Mouse (Mus musculus): ENCODE data around the gene Scoc. TPM values are rescaled to one million over a fixed set of nuclear protein-coding genes. Genes with fewer than 3 reads are reported as not detected.
"Not testable (repeated sequence)": the region's sequence is repeated elsewhere in the genome, so short reads cannot be mapped to it uniquely, and the experiment has no call there.

Gene Scoc
- 212 and 214 TPM in 2 replicates for polyA plus RNA-seq (2015; fragmentation: Nextera tagmentation; extraction: Ambion mirVana)

DNA sequence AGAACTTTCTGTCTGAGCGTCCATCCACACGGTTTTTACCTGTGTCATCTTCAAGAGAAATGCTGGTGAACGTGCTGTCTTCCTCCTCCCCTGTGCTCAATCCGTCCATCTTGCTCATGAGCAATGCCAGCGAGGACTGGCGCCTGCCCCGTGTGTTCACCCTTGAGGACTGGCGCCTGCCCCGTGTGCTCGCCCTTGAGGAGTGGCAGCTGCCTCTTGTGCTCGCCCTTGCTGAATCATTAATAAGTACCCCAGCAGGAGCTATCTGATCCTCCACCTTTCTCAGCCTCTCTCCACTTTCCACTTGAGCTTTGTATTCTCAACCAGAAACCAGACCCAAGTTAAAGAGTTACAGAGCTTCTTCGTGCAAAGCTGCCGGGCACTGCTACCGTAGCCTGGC is at the start of gene Scoc:
Gene Scoc (minus strand): TSS at position 170 of the 400 bp plus-strand sequence.
- Histone ChIP-seq H3K36me3 (no peaks in the 10 kb centered on the region), H3K9ac (replicated peaks) (no peak within 1 kb of the TSS), H3K4me1 (replicated peaks) (no peaks in the 10 kb centered on the region), H3K4me2 (replicated peaks) (no peak within 1 kb of the TSS), H3K27me3 (no peaks in the 10 kb centered on the region), H3K9me3 (no peaks in the 10 kb centered on the region), H3K4me3 (replicated peaks) (no peak within 1 kb of the TSS), H3K27ac (no peak within 1 kb of the TSS)
- ATAC-seq: no peak
- WGBS: 83% methylated on average over 14 of the region's 14 CpGs

DNA sequence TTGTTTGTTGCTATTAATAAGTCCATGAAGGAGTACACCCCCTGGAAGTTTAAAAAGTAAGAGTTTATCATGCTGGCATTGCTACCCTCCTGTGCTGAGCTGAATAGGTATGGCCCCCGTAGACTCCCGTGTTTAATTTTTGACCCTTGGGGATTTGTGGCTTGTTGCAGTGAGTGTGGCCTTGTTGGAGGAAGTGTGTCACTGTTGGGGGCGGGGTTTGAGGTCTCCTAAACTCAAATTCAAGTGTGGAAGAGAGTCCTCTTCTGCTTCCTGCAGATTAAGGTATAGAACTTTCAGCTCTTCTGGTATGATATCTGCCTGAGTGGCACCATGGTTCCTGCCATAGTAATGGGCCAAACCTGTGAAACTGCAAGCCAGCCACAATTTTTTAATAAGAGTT is 1.4 kb upstream of the Scoc start:
- no peak for ATAC-seq
- WGBS: 70% methylated on average over 3 of the region's 3 CpGs

GRCm38 (mm10) chr8:83457121-83457520 is 1.1 kb downstream of the Scoc start:
- Histone ChIP-seq H3K4me3 (replicated peaks) (no peak overlapping the region), H3K27me3 (no peaks in the 10 kb centered on the region), H3K9me3 (no peaks in the 10 kb centered on the region), H3K4me1 (replicated peaks) (no peaks in the 10 kb centered on the region), H3K36me3 (no peaks in the 10 kb centered on the region), H3K9ac (replicated peaks) (no peak overlapping the region), H3K27ac (no peak overlapping the region), H3K4me2 (replicated peaks) (no peak overlapping the region)
- ATAC-seq: no peak
- WGBS: 68% methylated on average over 6 of the region's 6 CpGs

More for the DNA sequence above, 1.4 kb upstream of the Scoc start:
- Histone ChIP-seq H3K4me3 (replicated peaks) (no peak overlapping the region), H3K9ac (replicated peaks) (no peak overlapping the region), H3K9me3 (no peaks in the 10 kb centered on the region), H3K27ac (no peak overlapping the region), H3K4me2 (replicated peaks) (no peak overlapping the region), H3K27me3 (no peaks in the 10 kb centered on the region), H3K4me1 (replicated peaks) (no peaks in the 10 kb centered on the region), H3K36me3 (no peaks in the 10 kb centered on the region)

DNA sequence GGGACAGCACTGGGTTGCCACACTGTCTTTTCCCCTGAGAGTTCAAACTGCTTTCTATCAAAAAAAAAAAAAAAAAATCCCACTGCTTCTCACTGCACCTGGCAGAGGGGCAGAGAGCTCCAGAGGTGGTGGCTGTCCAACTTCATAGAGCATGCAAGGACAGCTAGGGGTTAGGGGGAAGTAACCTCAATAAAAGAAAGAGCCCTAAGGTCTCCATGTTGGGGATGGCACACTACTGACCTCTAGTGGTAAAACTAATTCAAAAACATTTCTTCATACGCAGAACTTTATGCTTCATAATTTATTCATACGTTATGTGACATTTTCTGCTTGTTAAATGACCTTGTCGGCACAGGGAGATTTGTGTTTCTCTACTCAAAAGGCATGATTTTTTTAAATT is 7.1 kb downstream of the Scoc start:
- 28% methylated on average over 3 of the region's 3 CpGs for WGBS
- no peak for ATAC-seq
- Histone ChIP-seq H3K27ac (no peak overlapping the region), H3K9me3 (no peaks in the 10 kb centered on the region), H3K4me3 (replicated peaks) (no peak overlapping the region), H3K27me3 (no peaks in the 10 kb centered on the region), H3K4me1 (replicated peaks) (no peaks in the 10 kb centered on the region), H3K36me3 (no peaks in the 10 kb centered on the region), H3K9ac (replicated peaks) (no peak overlapping the region), H3K4me2 (replicated peaks) (no peak overlapping the region)

DNA sequence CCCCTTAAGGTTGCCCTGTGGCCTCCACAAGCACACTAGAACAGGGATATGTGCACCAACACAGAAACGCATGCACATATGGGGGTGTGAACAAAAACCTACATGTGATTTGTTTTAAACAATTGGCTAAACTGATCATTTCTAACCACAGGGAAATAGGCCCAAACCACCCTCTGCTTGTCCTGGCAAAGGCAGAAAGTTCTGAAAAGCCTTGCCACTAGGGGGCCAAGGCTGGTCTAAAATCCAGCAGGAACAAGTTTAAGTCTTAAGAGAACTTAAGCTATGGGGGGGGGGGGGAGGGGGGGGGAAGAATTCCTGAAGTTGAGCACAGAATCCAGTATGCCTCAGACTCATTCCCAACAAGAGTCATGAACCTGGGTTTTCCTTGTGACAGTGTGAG is 8.2 kb downstream of the Scoc start:
- H3K9me3 ChIP-seq: no peaks in the 10 kb centered on the region
- no peak overlapping the region for H3K4me3 ChIP-seq (replicated peaks)
- no peaks in the 10 kb centered on the region for H3K27me3 ChIP-seq
- H3K4me2 ChIP-seq (replicated peaks): no peak overlapping the region
- no peak for ATAC-seq
- WGBS: 81% methylated on average over 1 of the region's 1 CpGs
- no peaks in the 10 kb centered on the region for H3K36me3 ChIP-seq
- no peaks in the 10 kb centered on the region for H3K4me1 ChIP-seq (replicated peaks)
- no peak overlapping the region for H3K9ac ChIP-seq (replicated peaks)
- no peak overlapping the region for H3K27ac ChIP-seq

DNA sequence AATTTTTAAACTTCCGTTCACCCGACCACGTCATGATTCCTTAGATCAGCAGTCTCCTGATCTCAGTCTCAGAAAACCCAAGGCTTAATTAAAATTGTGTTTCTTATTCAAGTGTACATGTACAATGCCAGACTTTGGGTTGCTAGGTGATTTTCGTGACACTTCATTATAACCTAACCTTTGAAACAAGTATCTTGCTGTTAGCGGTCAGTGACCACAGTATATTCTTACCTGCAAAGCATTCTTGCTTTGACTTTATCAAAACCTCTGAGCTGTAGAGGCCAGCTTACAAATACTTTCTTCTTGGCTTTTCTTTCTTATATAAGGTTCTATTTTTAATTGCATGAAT is 15.2 kb downstream of the Scoc start:
- Histone ChIP-seq H3K27ac (peak overlapping the region; percentile 91), H3K9ac (replicated peaks) (peak overlapping the region; percentile 69), H3K4me2 (replicated peaks) (peak overlapping the region; percentile 62), H3K4me3 (replicated peaks) (peak overlapping the region; percentile 91), H3K9me3 (no peaks in the 10 kb centered on the region), H3K36me3 (peaks cover 4% of the 10 kb centered on the region; the same call in 1 of the 2 replicates), H3K4me1 (replicated peaks) (peaks cover 25% of the 10 kb centered on the region), H3K27me3 (no peaks in the 10 kb centered on the region)
- 23% methylated on average over 5 of the region's 5 CpGs for WGBS
- no peak; the same call in 1 of the 2 replicates for ATAC-seq

DNA sequence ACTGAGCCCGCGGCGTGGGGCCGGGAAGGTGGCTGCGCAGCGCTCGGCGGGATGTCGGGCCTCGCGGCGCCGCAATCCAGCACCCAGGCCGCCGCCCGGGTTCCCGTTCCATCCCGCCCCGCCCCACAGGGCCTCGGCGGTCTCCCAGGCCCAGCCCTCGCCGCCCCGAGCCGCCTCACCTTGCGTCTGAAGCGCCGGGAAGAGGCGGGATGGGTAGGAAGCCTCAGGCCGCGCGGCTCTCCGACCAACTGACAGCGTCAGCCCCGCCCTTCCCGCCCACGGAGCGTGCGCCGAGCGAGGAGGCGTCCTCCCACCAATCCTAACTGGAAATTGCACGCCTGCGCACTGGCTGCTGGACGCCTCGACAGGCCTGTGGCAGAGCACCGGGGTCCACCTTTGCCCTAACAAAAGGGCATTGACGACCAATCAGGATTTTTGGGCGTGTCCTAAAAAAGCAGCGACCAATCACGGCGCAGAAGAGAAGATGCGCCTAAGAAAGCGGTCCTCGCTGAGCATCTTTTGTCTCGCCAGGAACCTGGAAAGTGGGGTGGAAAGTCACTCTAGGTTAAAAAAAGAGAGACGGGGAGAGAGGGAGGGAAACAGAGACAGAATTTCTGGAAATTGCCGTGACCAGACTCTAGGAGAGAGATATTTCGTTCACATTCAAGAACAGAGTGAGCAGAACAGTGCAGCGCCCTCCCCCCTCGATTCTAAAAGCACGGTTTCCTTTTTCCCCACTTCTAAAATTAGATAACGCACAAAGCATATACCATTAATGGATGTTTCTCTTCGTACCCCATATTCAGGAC is 15.7 kb downstream of the Scoc start:
- H3K36me3 ChIP-seq: peaks cover 10% of the 10 kb centered on the region
- peak overlapping the region; percentile 95 for H3K27ac ChIP-seq
- H3K4me1 ChIP-seq (replicated peaks): peaks cover 25% of the 10 kb centered on the region
- H3K9ac ChIP-seq (replicated peaks): peak overlapping the region; percentile 96
- no peaks in the 10 kb centered on the region for H3K9me3 ChIP-seq
- no peaks in the 10 kb centered on the region for H3K27me3 ChIP-seq
- under 1% methylated on average over 63 of the region's 64 CpGs for WGBS
- peak overlapping the region; percentile 68 for H3K4me2 ChIP-seq (replicated peaks)
- H3K4me3 ChIP-seq (replicated peaks): peak overlapping the region; percentile 91
- ATAC-seq: peak; percentile 100

GRCm38 (mm10) chr8:83441656-83442242 is 16.4 kb downstream of the Scoc start:
- Histone ChIP-seq H3K27ac (peak overlapping the region; percentile 95), H3K27me3 (no peaks in the 10 kb centered on the region), H3K9ac (replicated peaks) (peak overlapping the region; percentile 96), H3K36me3 (peaks cover 17% of the 10 kb centered on the region), H3K4me2 (replicated peaks) (peak overlapping the region; percentile 68), H3K9me3 (no peaks in the 10 kb centered on the region), H3K4me1 (replicated peaks) (peaks cover 25% of the 10 kb centered on the region), H3K4me3 (replicated peaks) (peak overlapping the region; percentile 91)
- WGBS: 1% methylated on average over 29 of the region's 29 CpGs
- no peak for ATAC-seq

- Histone ChIP-seq H3K9me3 (no peaks in the 10 kb centered on the region), H3K27ac (no peak overlapping the region), H3K4me1 (replicated peaks) (peaks cover 25% of the 10 kb centered on the region), H3K27me3 (no peaks in the 10 kb centered on the region), H3K4me2 (replicated peaks) (no peak overlapping the region), H3K9ac (replicated peaks) (no peak overlapping the region), H3K36me3 (peaks cover 39% of the 10 kb centered on the region), H3K4me3 (replicated peaks) (no peak overlapping the region)
- ATAC-seq: no peak
- 90% methylated on average over 1 of the region's 1 CpGs for WGBS
These were observed 21.1 kb downstream of the Scoc start for GRCm38 (mm10) chr8:83437077-83437476.

DNA sequence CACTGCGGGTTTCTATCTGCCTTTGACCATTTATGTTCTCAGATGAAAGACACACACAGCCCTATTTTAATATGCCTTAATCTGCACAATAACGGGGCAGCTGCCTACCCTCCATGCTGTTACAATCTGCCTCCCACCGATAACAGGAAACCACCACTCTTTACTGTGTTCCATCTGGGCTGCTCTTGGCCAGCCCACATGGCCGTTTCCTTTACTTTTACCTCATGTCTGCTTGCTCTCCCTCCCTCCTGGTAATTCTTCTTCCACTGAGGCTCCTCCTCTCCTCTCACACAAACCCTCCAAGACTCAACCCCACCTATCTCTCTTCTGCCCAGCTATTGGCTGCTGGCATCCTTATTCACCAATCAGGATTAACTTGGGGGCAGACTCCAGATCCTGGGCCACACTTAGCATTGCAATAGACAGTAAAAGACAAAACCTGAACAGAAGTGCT is 29.1 kb downstream of the Scoc start:
- no peak overlapping the region for H3K4me2 ChIP-seq (replicated peaks)
- H3K36me3 ChIP-seq: peaks cover 15% of the 10 kb centered on the region
- no peak overlapping the region for H3K27ac ChIP-seq
- no peak overlapping the region for H3K9ac ChIP-seq (replicated peaks)
- 65% methylated on average over 4 of the region's 4 CpGs for WGBS
- H3K27me3 ChIP-seq: no peaks in the 10 kb centered on the region
- no peak for ATAC-seq
- H3K4me3 ChIP-seq (replicated peaks): no peak overlapping the region
- no peaks in the 10 kb centered on the region for H3K9me3 ChIP-seq
- H3K4me1 ChIP-seq (replicated peaks): no peaks in the 10 kb centered on the region

GRCm38 (mm10) chr8:83428621-83429020 is 29.6 kb downstream of the Scoc start:
- 89% methylated on average over 3 of the region's 3 CpGs for WGBS
- not testable (repeated sequence) for H3K9ac ChIP-seq (replicated peaks); H3K9me3 ChIP-seq; H3K4me1 ChIP-seq (replicated peaks); H3K4me3 ChIP-seq (replicated peaks); ATAC-seq; H3K27ac ChIP-seq; H3K4me2 ChIP-seq (replicated peaks); H3K27me3 ChIP-seq
- H3K36me3 ChIP-seq: peaks cover 11% of the 10 kb centered on the region

GRCm38 (mm10) chr8:83426949-83427348 is 31.2 kb downstream of the Scoc start:
- no peak overlapping the region for H3K27ac ChIP-seq
- WGBS: 81% methylated on average over 7 of the region's 7 CpGs
- H3K4me1 ChIP-seq (replicated peaks): 0 out of 2 replicates have a peak, but pooled peaks cover 3% of the 10 kb centered on the region
- H3K4me3 ChIP-seq (replicated peaks): no peak overlapping the region
- H3K4me2 ChIP-seq (replicated peaks): no peak overlapping the region
- H3K9ac ChIP-seq (replicated peaks): no peak overlapping the region
- H3K9me3 ChIP-seq: no peaks in the 10 kb centered on the region
- no peaks in the 10 kb centered on the region for H3K36me3 ChIP-seq
- no peaks in the 10 kb centered on the region for H3K27me3 ChIP-seq
- no peak for ATAC-seq
